Mouse (Mus musculus): ENCODE data around the gene Ifi202b. TPM values are rescaled to one million over a fixed set of nuclear protein-coding genes. Genes with fewer than 3 reads are reported as not detected.
"Not testable (repeated sequence)": the region's sequence is repeated elsewhere in the genome, so short reads cannot be mapped to it uniquely, and the experiment has no call there.

Ifi202b gene
- total RNA-seq (2021), result not detected
- long read RNA-seq, experiment 1, result 0 reads
- long read RNA-seq, experiment 2, result 0 reads

DNA sequence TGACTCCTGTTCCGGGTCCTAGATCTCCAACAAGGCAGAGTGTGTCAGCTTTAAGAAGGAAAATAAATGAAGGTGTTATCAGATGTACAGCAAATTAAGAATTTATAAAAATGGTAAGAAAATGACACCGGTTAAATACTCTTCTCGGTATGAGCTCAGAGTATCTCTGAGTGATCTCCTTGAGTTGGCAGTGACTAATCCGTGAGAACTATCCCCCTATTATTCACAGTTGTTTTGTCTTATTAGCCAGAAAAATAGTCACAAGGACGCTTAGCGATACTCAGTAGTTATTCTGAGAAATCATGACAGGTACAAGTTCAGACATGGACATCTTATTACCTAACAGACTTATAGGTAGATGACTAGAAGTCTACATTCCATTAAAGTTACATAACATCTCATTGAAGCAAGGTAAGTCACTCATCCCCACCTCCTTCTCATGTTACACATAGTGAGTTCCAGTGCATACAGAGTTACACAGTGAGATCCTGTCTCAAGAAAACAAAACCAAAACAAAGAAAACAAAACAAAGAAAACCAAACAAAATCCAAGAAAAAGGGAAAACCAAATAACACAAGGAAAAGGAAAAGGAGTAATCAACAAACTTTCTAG, at the start of gene Ifi202b:
Gene Ifi202b, minus strand, starts transcription at position 51 of the 612 bp plus-strand sequence.
- not testable (repeated sequence) for DNase-seq (ENCODE audit: low spot score)

DNA sequence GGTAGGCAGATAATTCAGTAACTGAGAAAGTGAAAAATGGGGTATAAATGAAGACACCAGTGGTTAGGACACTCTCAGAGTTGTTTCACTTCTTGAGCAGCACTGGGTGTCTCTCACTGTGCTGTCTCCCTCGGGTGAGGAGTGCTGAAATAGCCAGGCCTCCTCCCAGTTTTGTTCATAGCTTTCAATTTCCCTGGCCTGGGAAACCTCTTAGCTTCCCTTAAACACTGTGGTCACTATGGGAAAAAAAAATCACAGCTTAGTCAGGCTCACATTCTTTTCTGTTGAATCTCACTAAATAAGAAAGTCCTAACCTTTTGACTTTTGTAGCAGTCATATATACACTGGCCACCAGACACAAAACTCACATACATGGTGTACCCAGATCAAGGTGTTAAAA, 49.2 kb upstream of the Ifi202b start, which contains the start of gene Ifi205:
Gene Ifi205, minus strand, starts transcription at position 113 of the 400 bp plus-strand sequence.
- peak; percentile 68 for DNase-seq (ENCODE audit: low spot score)

DNA sequence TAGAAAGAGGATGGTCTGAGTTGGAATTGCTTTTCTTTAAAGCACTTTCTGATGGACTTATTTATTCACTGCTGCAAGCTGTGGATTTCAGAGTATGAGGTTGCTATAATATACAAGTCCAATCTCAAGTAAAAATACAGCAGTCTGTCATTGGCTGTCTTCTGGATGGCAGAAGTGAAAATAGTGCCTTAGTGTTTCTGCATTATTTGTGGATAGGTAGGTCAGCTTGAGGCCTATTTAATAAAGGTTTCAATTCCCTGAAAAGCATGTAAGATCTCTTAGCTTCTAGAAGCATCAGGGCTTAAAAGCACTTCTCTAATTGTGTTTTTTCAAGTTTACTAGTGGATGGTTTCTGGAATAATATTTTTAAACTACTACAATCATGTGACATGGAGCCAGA, 24.5 kb upstream of the Ifi202b start:
- not testable (repeated sequence) for DNase-seq (ENCODE audit: low spot score)

DNA sequence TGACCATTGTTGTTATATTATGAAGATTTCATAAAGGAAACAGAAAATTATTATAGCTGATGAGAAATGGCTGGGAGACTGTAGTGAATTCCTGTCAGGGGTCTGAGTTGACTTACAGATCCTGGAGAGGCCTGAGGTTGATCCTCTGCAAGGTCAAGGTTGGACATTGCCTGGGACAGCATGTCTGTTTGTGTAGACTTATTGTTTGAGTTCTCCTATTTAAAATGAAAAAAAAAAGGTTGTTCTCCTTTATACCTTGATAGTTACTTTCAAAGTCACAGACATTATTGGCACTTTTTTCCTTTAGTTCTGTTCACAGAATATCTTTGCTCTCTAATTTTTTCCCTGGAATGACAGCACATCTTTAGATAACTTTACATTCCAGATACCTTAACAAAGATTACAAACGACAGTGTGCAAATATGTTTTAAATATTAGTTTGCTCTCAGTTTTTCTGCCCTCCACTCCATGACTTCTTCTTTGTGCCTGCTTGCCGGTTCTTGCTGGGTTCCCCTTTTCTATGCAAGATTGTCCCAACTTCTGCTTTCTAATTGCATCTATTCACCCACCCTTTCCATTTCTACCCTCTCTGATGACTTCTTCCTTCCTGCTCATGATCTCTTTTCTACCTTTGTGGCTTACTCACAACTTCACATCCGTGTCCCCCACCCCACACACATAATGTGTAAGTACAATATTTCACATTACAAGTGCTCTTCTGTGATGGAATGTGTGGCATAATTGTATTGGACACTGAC, 22.0 kb upstream of the Ifi202b start:
- DNase-seq (ENCODE audit: low spot score), result not testable (repeated sequence)

DNA sequence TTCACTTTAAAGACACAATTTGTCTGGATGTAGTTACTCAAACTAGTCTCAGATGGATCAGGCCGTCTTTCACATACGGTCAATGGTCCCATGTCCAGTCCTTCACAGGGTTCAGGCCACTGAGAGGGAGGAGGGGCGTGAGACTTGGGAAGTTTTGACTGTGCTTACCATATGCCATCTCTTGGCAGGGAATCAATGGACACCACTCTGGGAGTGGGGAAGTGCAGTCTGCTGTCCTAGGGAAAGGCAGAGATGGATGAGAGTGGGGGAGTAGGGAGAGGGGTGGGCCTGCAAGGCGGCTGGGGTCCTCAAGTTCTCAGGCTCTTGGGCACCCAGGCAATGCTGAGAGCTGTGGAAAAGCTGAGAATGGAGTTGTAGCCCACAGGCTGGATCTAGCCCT, 12.5 kb upstream of the Ifi202b start:
- no peak for DNase-seq (ENCODE audit: low spot score)

DNA sequence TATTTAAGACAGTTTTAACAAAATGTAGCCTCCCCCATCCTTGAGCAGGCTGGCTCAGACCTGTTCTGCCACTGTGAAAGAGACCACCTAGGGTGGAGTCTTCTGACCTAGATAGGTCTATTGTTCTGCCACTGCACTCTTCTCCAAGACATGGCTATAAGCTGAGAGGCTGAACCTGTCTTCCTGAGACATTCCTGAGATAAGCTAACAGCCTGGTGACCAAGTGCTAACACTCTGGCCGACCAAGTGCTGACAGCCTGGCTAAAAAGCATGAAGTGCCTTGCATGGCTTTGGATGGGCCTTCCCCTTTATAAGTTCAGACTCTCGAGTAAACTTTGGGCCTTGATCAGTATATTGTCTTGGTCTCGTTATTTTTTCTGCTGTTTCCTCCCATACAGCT, 1.5 kb downstream of the Ifi202b start:
- not testable (repeated sequence) for DNase-seq (ENCODE audit: low spot score)

DNA sequence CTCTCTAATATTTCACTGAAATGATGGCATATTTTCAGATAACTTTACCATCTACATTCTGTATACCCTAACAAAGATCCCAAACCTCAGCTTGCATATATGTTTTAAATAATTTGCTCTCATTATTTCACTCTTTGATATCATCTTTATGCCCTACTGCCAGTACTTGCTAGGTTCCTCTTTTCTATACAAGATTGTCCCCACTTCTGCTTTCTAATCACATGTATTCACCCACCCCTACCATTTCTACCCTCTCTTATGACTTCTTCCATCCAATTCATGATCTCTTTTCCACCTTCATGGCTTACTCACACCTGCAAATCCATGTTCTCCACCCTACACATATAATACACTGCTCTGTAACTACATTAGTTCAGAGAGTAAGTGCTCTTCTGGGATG, 4.9 kb downstream of the Ifi202b start:
- no peak for DNase-seq (ENCODE audit: low spot score)

DNA sequence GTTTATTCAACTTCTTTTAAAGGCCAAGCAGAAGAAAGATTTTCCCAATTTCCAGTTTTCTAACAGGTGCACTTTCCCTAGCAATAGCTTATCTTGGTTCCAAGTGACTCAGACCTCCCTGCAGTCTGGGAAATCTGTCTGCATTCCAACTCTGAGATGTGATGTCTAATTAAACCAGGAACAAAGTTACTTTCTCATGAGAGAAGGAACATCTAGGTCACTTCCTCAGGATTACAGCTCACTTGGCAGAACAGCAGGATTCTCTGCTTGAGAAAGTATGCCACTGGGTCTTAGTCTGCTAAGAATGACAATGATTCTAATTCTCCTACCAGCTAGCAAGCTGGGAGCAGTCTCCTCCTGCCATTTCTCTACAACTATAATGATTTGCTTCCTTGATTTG, 9.4 kb downstream of the Ifi202b start:
- peak; percentile 30 for DNase-seq (ENCODE audit: low spot score)

DNA sequence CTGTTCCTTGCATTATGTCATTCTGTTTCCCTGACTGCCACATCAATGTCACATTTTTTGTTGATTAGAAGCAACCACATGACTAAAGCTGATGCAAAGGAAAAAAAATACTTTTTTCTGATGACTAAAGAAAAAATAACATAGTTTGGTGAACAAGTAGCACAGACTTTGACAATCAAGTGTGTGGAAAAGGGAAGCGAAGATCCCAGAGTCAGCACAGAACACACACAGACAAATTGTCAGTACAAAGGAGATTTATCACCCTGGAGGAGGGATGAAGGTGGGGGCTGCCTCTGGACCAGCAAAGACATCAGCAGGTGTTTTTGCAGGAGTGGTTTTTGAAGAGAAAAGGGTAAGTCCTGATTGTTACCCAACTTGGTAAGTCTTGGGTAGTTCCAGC, 21.1 kb downstream of the Ifi202b start:
- DNase-seq (ENCODE audit: low spot score), result not testable (repeated sequence)

DNA sequence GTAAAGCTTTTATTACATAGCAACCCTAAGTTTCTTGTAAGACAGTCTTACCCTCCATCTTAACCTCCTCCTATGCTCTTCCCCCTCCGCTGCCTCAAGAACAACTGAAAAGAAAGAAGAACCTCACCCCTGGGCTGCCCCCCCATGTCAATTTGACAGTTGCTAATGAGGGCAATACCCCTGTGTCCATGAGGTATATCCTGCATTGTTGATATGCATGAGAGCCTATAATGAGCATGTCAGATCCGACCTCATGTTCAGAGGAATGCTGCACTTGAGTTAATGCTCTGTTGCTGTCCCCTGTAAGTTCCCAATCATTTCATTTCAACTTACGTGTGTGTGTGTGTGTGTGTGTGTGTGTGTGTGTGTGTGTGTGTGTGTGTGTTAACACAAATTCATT, 22.5 kb downstream of the Ifi202b start:
- DNase-seq (ENCODE audit: low spot score), result not testable (repeated sequence)

DNA sequence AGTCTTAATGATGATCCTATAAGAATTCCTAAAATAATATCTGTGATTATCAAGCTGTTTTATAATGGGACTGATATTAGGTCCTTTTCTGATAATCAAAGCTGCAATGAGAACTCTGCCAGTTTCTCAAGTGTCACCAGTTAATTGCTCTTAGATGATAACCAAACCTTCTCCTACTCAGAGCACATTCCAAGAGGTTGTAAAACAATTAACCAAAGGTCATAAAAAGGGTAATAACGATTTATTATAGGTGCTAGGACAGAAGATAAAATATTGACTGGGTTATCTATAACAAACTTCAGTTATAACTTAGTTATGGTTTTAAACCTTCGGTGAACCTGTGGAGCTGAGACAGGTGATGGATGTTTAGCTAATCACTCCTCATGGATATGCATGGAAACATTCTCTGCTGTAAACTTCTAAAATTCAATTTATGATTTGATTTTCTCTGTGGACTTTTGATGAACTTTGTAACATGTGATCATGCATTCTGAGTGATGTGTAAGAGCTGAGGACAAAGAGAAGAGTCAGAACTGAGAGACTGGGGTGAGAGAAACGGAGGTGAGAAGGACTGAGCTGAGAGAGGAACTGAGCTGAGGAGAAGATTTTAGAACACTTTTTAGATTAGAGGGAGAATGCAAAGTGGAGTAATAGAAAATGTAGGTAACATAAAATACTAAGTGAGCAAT, 26.6 kb downstream of the Ifi202b start:
- DNase-seq (ENCODE audit: low spot score), result not testable (repeated sequence)

DNA sequence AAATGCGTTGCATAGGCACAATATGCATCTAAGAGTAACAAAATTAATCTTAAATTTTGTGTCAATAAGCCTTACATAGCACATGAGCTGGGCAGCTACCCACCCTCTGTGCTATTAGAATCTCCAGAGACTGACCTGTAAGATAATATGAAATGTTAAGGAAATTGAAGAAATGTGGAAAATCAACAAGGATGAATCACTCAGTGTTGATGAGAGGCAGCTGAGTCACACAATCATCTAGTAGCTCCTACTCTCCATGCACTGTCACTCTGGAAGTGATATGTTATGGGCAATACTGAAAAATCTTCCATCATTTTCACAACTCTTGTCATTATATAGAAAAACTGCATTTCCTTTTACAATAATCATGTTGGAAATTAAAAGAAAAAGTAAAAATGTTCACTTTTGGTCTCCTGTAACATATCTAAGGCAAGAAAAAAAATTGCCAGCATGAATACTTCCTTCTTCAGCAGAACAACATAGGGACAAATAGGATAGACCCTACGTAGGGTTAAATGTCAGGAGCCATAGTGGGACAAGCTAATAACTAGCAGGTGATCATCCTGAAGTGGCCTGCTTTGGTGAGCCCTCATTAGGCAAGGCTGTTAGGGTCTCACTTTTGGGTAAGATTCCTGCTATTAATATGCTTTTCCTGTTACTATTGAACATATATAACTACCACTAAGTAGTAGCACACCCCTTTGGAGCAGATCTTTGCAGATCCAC, 27.3 kb downstream of the Ifi202b start:
- no peak for DNase-seq (ENCODE audit: low spot score)

DNA sequence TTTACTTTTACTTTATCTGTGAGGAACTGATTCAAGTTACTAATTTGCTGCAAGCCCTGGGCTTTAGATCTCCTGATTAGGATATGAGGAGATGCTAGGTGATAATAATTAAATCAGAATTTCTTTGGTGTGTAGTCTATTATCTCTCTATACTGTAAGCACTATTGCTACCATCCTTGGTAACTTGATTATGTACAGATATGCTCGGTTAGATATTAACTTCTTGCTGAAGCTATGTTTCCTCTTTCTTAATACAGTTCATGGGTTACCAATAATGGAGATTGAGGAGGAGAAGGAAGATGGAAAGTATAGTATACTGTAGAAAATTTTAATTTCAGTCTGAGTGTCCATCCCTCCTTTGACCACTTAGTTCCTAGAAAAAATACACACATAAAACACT, 29.0 kb downstream of the Ifi202b start:
- DNase-seq (ENCODE audit: low spot score), result no peak

DNA sequence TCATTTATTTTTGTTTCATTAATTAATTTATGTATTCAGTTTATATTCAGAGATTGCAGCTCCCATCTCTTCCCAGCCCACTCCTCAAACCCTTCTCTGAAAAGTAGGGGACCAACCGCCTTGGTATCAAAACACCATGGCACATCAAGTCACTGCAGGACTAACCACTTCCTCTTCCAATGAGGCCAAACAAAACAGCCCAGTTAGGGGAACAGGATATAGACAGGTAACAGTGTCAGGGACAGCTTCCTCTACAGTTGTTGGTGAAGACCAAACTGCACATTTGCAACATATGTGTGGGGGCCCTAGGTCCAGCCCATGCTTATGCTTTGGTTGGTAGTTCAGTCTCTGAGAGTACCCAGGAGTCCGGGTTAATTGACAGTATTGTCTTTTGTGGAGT, 33.5 kb downstream of the Ifi202b start:
- DNase-seq (ENCODE audit: low spot score), result not testable (repeated sequence)

DNA sequence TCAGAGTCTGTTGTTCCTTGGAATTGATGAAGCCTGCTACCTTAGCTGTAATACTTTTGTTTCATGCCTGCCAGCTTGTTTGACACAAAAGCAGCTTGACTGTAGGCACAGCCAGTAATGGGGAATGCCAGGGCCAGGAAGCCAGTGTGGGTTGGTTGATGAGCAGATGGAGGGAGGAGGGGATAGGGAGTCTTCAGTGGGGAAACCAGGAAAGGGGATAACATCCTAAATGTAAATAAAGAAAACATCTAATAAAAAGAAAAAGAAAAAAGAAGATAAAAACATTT, 39.8 kb downstream of the Ifi202b start:
- DNase-seq (ENCODE audit: low spot score), result not testable (repeated sequence)

DNA sequence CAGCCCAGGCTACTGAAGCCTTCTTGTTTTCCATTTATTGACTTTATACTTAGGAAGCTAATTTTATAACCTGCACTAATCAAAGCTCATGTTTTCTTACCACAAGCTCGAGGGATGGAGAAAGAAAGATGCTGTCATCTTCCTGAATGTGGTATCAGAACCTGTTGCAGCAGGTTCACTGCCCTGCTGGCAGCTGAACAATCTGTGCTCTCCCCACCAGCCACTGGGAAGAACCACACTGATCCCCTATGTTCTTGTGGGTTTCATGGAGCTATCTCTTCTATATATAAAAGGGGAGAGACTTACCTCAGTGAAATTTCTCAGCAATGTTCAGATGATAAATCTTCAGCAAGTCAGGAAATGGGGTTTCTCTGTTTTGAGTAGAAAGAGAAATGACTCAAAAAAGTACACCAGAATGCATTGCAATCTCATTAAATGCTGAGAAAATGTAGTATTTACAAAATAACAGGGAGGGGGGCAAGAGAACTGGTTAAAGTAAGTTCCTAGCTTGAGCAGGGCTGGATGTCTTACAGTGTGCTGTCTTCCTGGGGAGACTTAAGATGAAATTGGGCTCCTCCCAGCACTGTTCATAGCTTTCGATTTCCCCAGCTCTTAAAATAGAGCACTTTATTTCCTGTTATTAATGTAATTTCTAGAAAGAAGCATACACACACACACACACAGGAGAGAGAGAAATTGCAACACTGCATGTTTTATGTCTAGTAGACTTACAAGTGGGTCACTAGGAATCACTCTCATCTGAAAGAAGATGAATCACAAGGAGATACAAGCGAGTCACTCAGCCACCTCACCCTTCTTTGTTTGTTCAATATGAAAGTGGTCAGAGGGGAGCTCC, 40.4 kb downstream of the Ifi202b start, which contains the start of the genes Mndal and Ifi203:
Gene Mndal, minus strand, starts transcription at position 568 of the 856 bp plus-strand sequence.
Gene Ifi203, minus strand, starts transcription at position 749 of the 856 bp plus-strand sequence.
- not testable (repeated sequence) for DNase-seq (ENCODE audit: low spot score)

DNA sequence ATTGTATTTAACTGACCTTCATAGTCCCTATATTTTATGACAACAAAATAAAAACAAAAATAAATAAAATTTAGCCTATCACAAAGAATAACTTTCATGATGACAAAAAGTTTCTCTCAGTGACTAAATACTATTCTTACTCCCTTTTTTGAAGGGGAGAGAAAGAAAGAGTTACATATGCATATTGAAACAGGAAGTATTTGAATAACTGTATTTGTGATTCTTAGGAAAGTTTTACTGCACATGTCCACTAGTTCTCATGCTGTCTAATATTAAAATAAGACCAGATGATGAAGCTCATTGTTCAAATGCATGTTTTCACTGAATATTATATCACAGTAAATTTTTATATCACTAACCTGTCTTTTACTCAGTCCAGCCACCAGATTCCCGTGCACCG, 41.0 kb downstream of the Ifi202b start:
- DNase-seq (ENCODE audit: low spot score), result not testable (repeated sequence)

DNA sequence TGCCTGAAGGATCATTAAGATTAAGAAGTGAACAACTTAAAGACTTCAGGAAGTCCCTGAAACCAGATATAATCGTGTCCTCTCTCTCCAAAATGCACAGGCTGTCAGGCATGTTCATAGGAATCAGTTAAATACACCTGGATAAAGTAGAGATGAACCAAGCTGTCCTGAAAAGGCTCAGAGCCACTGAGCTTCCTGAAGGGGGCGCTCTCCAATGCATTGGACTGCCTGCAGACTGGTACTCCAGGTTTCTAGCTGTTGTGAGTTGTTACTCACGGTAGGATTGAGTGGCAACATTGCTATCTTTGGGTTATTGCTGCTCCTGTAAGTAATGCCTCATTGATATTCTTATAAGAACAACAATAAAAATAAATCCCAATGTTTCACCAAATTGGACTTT, 63.3 kb downstream of the Ifi202b start:
- DNase-seq (ENCODE audit: low spot score), result not testable (repeated sequence)

DNA sequence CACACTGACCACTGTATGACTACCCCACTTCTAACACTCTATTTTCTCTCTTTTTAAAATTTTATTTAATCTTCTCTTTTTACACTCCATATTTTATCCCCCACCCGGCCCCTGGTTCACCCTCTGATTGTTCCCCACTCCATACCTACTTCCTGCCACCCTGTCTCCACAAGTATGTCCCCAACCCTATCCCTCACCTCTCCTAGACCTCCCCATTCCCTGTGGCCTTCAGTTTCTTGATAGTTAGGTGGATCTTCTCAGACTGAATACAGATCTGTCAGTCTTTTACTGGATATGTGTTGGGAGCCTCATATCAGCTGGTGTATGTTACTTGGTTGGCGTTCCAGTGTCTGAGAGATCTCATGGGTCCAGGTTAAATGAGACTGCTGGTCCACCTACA, 68.0 kb downstream of the Ifi202b start:
- DNase-seq (ENCODE audit: low spot score), result no peak

DNA sequence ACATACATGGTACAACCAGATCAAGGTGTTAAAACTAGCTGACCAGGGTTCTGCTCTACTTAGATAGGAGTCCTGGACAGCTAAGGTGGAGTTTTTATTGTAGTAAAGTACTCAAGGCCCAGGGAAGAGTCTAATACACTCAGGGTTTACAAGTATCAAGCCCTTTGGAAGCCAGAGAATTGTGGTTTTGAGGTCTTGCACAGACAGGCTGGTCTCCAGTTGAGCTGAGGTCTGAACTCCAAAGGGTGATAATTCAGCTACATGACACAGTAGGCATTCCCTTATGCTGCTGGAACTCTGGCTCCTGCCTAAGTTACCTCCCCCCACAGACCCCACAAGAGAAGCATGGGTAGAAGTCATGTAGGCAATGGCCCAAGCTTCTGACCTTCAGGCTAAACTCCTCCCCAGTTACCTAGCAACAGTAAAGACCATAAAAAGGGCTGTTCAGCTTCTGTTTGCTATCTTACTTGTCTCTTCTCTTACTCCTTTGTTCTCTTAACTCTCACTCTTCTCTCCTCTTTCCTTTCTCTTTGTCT, 69.2 kb downstream of the Ifi202b start:
- DNase-seq (ENCODE audit: low spot score), result not testable (repeated sequence)
